In the genomic region with DNA sequence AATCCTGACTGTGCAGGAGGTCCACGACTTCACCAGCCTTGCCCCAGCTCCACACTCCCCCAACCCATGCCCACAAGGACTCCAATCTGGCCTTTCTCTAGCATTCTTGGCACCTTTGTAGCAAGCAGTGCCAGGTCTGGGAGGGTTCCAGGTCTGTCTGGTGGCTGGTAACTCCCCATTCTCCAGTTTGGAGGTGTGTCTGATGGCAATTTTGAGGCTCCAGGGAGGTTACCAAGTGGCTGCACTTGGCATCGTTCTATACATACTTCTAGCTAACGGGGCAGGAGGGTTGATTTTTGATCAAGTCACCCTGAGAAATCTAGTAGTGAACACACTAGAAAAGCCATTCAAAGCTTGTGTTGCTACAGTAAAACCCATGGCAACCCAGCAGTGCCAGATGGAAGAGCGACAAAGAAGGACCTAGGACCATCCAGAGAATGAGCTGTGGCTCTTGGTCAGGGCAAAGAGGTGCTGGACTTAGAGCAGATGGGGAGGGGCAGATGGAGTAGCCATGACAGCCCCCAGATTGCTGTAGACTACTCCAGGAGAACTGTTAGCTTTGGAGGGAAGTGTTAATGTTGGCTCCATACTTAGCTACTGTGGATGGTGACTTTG, we compare ENCODE assay signal across 8 mouse cellular contexts.
DNase-seq lines count a peak whose midpoint lies in the region; ATAC-seq and TF ChIP-seq lines count a peak whose summit lies in the region.

No protein-coding gene starts in this region.

- no peak overlapping the region for H3K4me3 ChIP-seq in neural tube, embryonic 12.5 days
- no peak overlapping the region for H3K4me3 ChIP-seq in neural tube, embryonic 13.5 days
- no peak overlapping the region for H3K4me3 ChIP-seq in gastrocnemius, adult 2 months
- H3K4me3 ChIP-seq in kidney, embryonic 14.5 days (ENCODE audit: low read length): no peak overlapping the region

- no peaks in the 10 kb centered on the region for H3K9me3 ChIP-seq in neural tube, embryonic 12.5 days
- H3K9me3 ChIP-seq in neural tube, embryonic 13.5 days: no peaks in the 10 kb centered on the region
- no peaks in the 10 kb centered on the region for H3K9me3 ChIP-seq in kidney, embryonic 14.5 days (ENCODE audit: control insufficient read depth, low read length)

- intact Hi-C loops in gastrocnemius, adult 2 months (cut with DNase I): no loop called here

- ATAC-seq in neural tube, embryonic 12.5 days (ENCODE audit: low FRiP score, low read depth): peak; percentile 42; the same call in 1 of the 2 replicates
- ATAC-seq in neural tube, embryonic 13.5 days (ENCODE audit: low read depth): no peak
- ATAC-seq in kidney, embryonic 14.5 days (ENCODE audit: low FRiP score, low TSS enrichment): no peak

- no peaks in the 10 kb centered on the region for H3K36me3 ChIP-seq in neural tube, embryonic 12.5 days
- H3K36me3 ChIP-seq in neural tube, embryonic 13.5 days: no peaks in the 10 kb centered on the region
- H3K36me3 ChIP-seq in kidney, embryonic 14.5 days (ENCODE audit: control insufficient read depth, insufficient read depth, low read length): no peaks in the 10 kb centered on the region

- peak overlapping the region; percentile 42 for H3K27ac ChIP-seq in neural tube, embryonic 12.5 days
- H3K27ac ChIP-seq in neural tube, embryonic 13.5 days (replicated peaks): peak overlapping the region; percentile 88
- no peak overlapping the region for H3K27ac ChIP-seq in gastrocnemius, adult 2 months
- H3K27ac ChIP-seq in kidney, embryonic 14.5 days (ENCODE audit: low read depth, low read length): no peak overlapping the region

- H3K9ac ChIP-seq in neural tube, embryonic 12.5 days: no peak overlapping the region
- H3K9ac ChIP-seq in neural tube, embryonic 13.5 days: no peak overlapping the region
- no peak overlapping the region for H3K9ac ChIP-seq in kidney, embryonic 14.5 days (ENCODE audit: low read depth, low read length)

- DNase-seq in neural tube, embryonic 10.5 days (ENCODE audit: extremely low spot score, low spot score): no peak
- DNase-seq in frontal cortex, adult 2 months (ENCODE audit: extremely low spot score in 1 of 2, low spot score in 1 of 2): peak; percentile 15 to 35
- peak; percentile 70 to 76 for DNase-seq in layer of hippocampus, postnatal 10 days (ENCODE audit: low spot score in 2 of 2)
- no peak for DNase-seq in gastrocnemius, adult 2 months
- DNase-seq in heart, adult 18-20 months: no peak

- H3K27me3 ChIP-seq in neural tube, embryonic 12.5 days (replicated peaks): no peaks in the 10 kb centered on the region
- peaks cover 5% of the 10 kb centered on the region; the same call in 1 of the 2 replicates for H3K27me3 ChIP-seq in neural tube, embryonic 13.5 days
- H3K27me3 ChIP-seq in kidney, embryonic 14.5 days (ENCODE audit: control insufficient read depth, insufficient read depth, low read length): no peaks in the 10 kb centered on the region

- H3K4me1 ChIP-seq in neural tube, embryonic 12.5 days: peaks cover 35% of the 10 kb centered on the region
- H3K4me1 ChIP-seq in neural tube, embryonic 13.5 days (replicated peaks): peaks cover 42% of the 10 kb centered on the region
- H3K4me1 ChIP-seq in kidney, embryonic 14.5 days (ENCODE audit: control insufficient read depth, insufficient read depth, low read length): no peaks in the 10 kb centered on the region

- H3K4me2 ChIP-seq in neural tube, embryonic 12.5 days (replicated peaks): no peak overlapping the region
- H3K4me2 ChIP-seq in neural tube, embryonic 13.5 days: no peak overlapping the region
- no peak overlapping the region for H3K4me2 ChIP-seq in kidney, embryonic 14.5 days (replicated peaks; ENCODE audit: low read depth, low read length)

- 60% methylated on average over 4 of the region's 4 CpGs for WGBS in neural tube, embryonic 12.5 days
- WGBS in neural tube, embryonic 13.5 days: 60% methylated on average over 4 of the region's 4 CpGs
- WGBS in kidney, embryonic 14.5 days: 80% methylated on average over 4 of the region's 4 CpGs

- TF ChIP-seq CTCF in gastrocnemius, adult 2 months (IDR thresholded peaks at IDR 0.05): no peak

Comparison
In these comparisons a context has a peak if more than half of its experiments do, and no peak if none do; other contexts are left out.
1. H3K27ac ChIP-seq: peak in neural tube, embryonic 12.5 days (single experiment) and neural tube, embryonic 13.5 days (single experiment); none in gastrocnemius, adult 2 months (single experiment) and kidney, embryonic 14.5 days (single experiment).
2. DNase-seq: peak in frontal cortex, adult 2 months (2 of 2) and layer of hippocampus, postnatal 10 days (2 of 2); none in neural tube, embryonic 10.5 days (single experiment), gastrocnemius, adult 2 months (single experiment) and heart, adult 18-20 months (0 of 2).